Mouse (Mus musculus): ENCODE results near the gene Sema4d.

- TF ChIP-seq CTCF (IDR thresholded peaks at IDR 0.05; ENCODE audit: low read depth) (no peak), EP300 (optimal IDR thresholded peaks at IDR 0.05) (no peak)
Measured at GRCm38 (mm10) chr13:51792135-51792573, 1.4 kb downstream of the Sema4d start.
